Mouse (Mus musculus) heart, postnatal 0 days (tissue): Measurements from ENCODE around the gene Atcay.

Source experiments
- CTCF ChIP-seq: IDR thresholded peaks from 2 replicates; pipeline ENCODE4 v1.5.1; 2016; ENCODE audit warnings: antibody characterized with exemption, control low read depth, low read depth
- EP300 ChIP-seq: IDR thresholded peaks from 2 replicates; pipeline ENCODE4 v1.6.1; 2016; ENCODE audit warnings: antibody characterized with exemption, low read depth

GRCm38 (mm10) chr10:81268056-81268455, 37.4 kb upstream of the Atcay start:
- TF ChIP-seq EP300 (no peak), CTCF (no peak)
